ENCODE assay signal across 19 mouse cellular contexts in genomic region chr8:72262756-72263155, GRCm38 (mm10). TPM values are rescaled to one million over a fixed set of nuclear protein-coding genes. Genes with fewer than 3 reads are reported as not detected.
"Had no signal": no experiment of that assay in that cellular context is flagged by ENCODE, and none has a peak within 500 bp of the region (broad histone marks: within the 10 kb centered on the region; RNA-seq: fewer than 3 reads in every experiment).

No protein-coding gene starts in this region.

- ATAC-seq: liver, postnatal 0 days had no signal

- H3K27me3 ChIP-seq: limb, embryonic 12.5 days; liver, embryonic 13.5 days; lung, embryonic 15.5 days; midbrain, embryonic 12.5 days had no signal

- H3K4me3 ChIP-seq: layer of hippocampus, adult 2 months; limb, embryonic 12.5 days; liver, embryonic 13.5 days; lung, embryonic 15.5 days; midbrain, embryonic 12.5 days had no signal

- H3K36me3 ChIP-seq: limb, embryonic 12.5 days; liver, embryonic 13.5 days; lung, embryonic 15.5 days; midbrain, embryonic 12.5 days had no signal

- DNase-seq: kidney, postnatal 4 days; liver; liver, embryonic 13.5 days; liver, postnatal 0 days; right cerebral cortex, postnatal 14 days; thymus, postnatal 36 days had no signal

- H3K27ac ChIP-seq: kidney, postnatal 0 days; layer of hippocampus, adult 2 months; limb, embryonic 12.5 days; liver, embryonic 13.5 days; lung, embryonic 15.5 days; midbrain, embryonic 12.5 days had no signal

- H3K9ac ChIP-seq: limb, embryonic 12.5 days; liver, embryonic 13.5 days; liver, postnatal 0 days; lung, embryonic 15.5 days; midbrain, embryonic 12.5 days had no signal

- H3K4me1 ChIP-seq: lung, embryonic 15.5 days; midbrain, embryonic 12.5 days had no signal

RNA-seq across cellular contexts. Expression of gene Gm11034, which starts 49.3 kb away (rescaled TPM):
- total RNA-seq: layer of hippocampus, adult 2 months; layer of hippocampus, postnatal 10 days; left cerebral cortex, postnatal 36 days; megakaryocyte-erythroid progenitor cell, adult 5-6 weeks; midbrain, postnatal 0 days had no signal
- polyA plus RNA-seq: kidney, postnatal 0 days; limb, embryonic 12.5 days; liver, embryonic 13.5 days; liver, postnatal 0 days; lung, embryonic 15.5 days; midbrain, embryonic 12.5 days; midbrain, postnatal 0 days; neural tube, embryonic 14.5 days; spleen, adult 2 months; stomach, embryonic 16.5 days; thymus, postnatal 0 days had no signal

RNA-seq across cellular contexts. Expression of gene Cib3, which starts 50.1 kb away (rescaled TPM):
- total RNA-seq: layer of hippocampus, adult 2 months; layer of hippocampus, postnatal 10 days; left cerebral cortex, postnatal 36 days; megakaryocyte-erythroid progenitor cell, adult 5-6 weeks; midbrain, postnatal 0 days had no signal
- polyA plus RNA-seq: kidney, postnatal 0 days; limb, embryonic 12.5 days; liver, embryonic 13.5 days; liver, postnatal 0 days; midbrain, embryonic 12.5 days; midbrain, postnatal 0 days; neural tube, embryonic 14.5 days; stomach, embryonic 16.5 days had no signal
